Mouse (Mus musculus): Measurements from ENCODE around the gene Muc13. TPM values are rescaled to one million over a fixed set of nuclear protein-coding genes. Genes with fewer than 3 reads are reported as not detected.
A peak's percentile ranks its signal among the peaks of the same experiment; 100 is the strongest.

Muc13 gene
- polyA plus RNA-seq, 1 experiment from 2014 or later: 0.24 TPM

- no peak overlapping the region for H3K27ac ChIP-seq (ENCODE audit: poor library complexity, severe bottlenecking)
- H3K9me3 ChIP-seq (replicated peaks): no peaks in the 10 kb centered on the region
- no peak overlapping the region for H3K4me3 ChIP-seq
- 84% methylated on average over 4 of the region's 4 CpGs for WGBS
- H3K4me2 ChIP-seq: no peak overlapping the region
- H3K27me3 ChIP-seq (replicated peaks): no peaks in the 10 kb centered on the region
- peaks cover 22% of the 10 kb centered on the region for H3K36me3 ChIP-seq
- no peak for ATAC-seq (ENCODE audit: insufficient number of reproducible peaks, low FRiP score)
- no peak overlapping the region for H3K9ac ChIP-seq
- peaks cover 7% of the 10 kb centered on the region; the same call in 1 of the 2 replicates for H3K4me1 ChIP-seq (replicated peaks)
Measured at GRCm38 (mm10) chr16:33770778-33771454, 22.9 kb upstream of the Muc13 start.

- no peak for ATAC-seq (ENCODE audit: insufficient number of reproducible peaks, low FRiP score)
- WGBS: 60% methylated on average over 5 of the region's 5 CpGs
- no peak overlapping the region for H3K4me3 ChIP-seq
- H3K9ac ChIP-seq: no peak overlapping the region
- peaks cover 9% of the 10 kb centered on the region; the same call in 1 of the 2 replicates for H3K4me1 ChIP-seq (replicated peaks)
- no peaks in the 10 kb centered on the region for H3K27me3 ChIP-seq (replicated peaks)
- no peak overlapping the region for H3K27ac ChIP-seq (ENCODE audit: poor library complexity, severe bottlenecking)
- no peaks in the 10 kb centered on the region for H3K9me3 ChIP-seq (replicated peaks)
- peaks cover 7% of the 10 kb centered on the region; the same call in 1 of the 2 replicates for H3K36me3 ChIP-seq
- no peak overlapping the region for H3K4me2 ChIP-seq
Measured at GRCm38 (mm10) chr16:33772809-33773208, 21.0 kb upstream of the Muc13 start.

GRCm38 (mm10) chr16:33774972-33775371 lies 18.9 kb upstream of the Muc13 start:
- peak; percentile 29; the same call in 1 of the 2 replicates for ATAC-seq (ENCODE audit: insufficient number of reproducible peaks, low FRiP score)
- no peak overlapping the region for H3K9ac ChIP-seq
- no peaks in the 10 kb centered on the region for H3K27me3 ChIP-seq (replicated peaks)
- no peak overlapping the region for H3K4me3 ChIP-seq
- no peak overlapping the region for H3K4me2 ChIP-seq
- WGBS: 65% methylated on average over 3 of the region's 3 CpGs
- peaks cover 9% of the 10 kb centered on the region; the same call in 1 of the 2 replicates for H3K4me1 ChIP-seq (replicated peaks)
- H3K27ac ChIP-seq (ENCODE audit: poor library complexity, severe bottlenecking): no peak overlapping the region
- H3K36me3 ChIP-seq: no peaks in the 10 kb centered on the region
- H3K9me3 ChIP-seq (replicated peaks): no peaks in the 10 kb centered on the region

- H3K4me3 ChIP-seq: no peak overlapping the region
- no peak overlapping the region for H3K4me2 ChIP-seq
- WGBS: 78% methylated on average over 1 of the region's 1 CpGs
- H3K27me3 ChIP-seq (replicated peaks): no peaks in the 10 kb centered on the region
- H3K4me1 ChIP-seq (replicated peaks): peaks cover 9% of the 10 kb centered on the region; the same call in 1 of the 2 replicates
- ATAC-seq (ENCODE audit: insufficient number of reproducible peaks, low FRiP score): no peak
- H3K9ac ChIP-seq: no peak overlapping the region
- no peak overlapping the region for H3K27ac ChIP-seq (ENCODE audit: poor library complexity, severe bottlenecking)
- no peaks in the 10 kb centered on the region for H3K9me3 ChIP-seq (replicated peaks)
- H3K36me3 ChIP-seq: no peaks in the 10 kb centered on the region
Measured at GRCm38 (mm10) chr16:33775733-33776335, 18.0 kb upstream of the Muc13 start.

GRCm38 (mm10) chr16:33776766-33777529 lies 16.9 kb upstream of the Muc13 start:
- peaks cover 9% of the 10 kb centered on the region; the same call in 1 of the 2 replicates for H3K4me1 ChIP-seq (replicated peaks)
- no peaks in the 10 kb centered on the region for H3K27me3 ChIP-seq (replicated peaks)
- H3K4me3 ChIP-seq: no peak overlapping the region
- no peak overlapping the region for H3K27ac ChIP-seq (ENCODE audit: poor library complexity, severe bottlenecking)
- no peaks in the 10 kb centered on the region for H3K9me3 ChIP-seq (replicated peaks)
- H3K4me2 ChIP-seq: no peak overlapping the region
- H3K36me3 ChIP-seq: no peaks in the 10 kb centered on the region
- 75% methylated on average over 7 of the region's 7 CpGs for WGBS
- ATAC-seq (ENCODE audit: insufficient number of reproducible peaks, low FRiP score): no peak
- H3K9ac ChIP-seq: no peak overlapping the region

- 83% methylated on average over 6 of the region's 6 CpGs for WGBS
- Histone ChIP-seq H3K4me1 (replicated peaks) (peaks cover 15% of the 10 kb centered on the region; the same call in 1 of the 2 replicates), H3K9me3 (replicated peaks) (no peaks in the 10 kb centered on the region), H3K27ac (ENCODE audit: poor library complexity, severe bottlenecking) (no peak overlapping the region), H3K4me3 (no peak overlapping the region), H3K27me3 (replicated peaks) (no peaks in the 10 kb centered on the region), H3K36me3 (no peaks in the 10 kb centered on the region), H3K4me2 (no peak overlapping the region), H3K9ac (no peak overlapping the region)
- ATAC-seq (ENCODE audit: insufficient number of reproducible peaks, low FRiP score): no peak
Measured at GRCm38 (mm10) chr16:33777607-33778006, 16.2 kb upstream of the Muc13 start.

GRCm38 (mm10) chr16:33781789-33782728 lies 11.8 kb upstream of the Muc13 start:
- Histone ChIP-seq H3K36me3 (no peaks in the 10 kb centered on the region), H3K27me3 (replicated peaks) (no peaks in the 10 kb centered on the region), H3K4me2 (no peak overlapping the region), H3K4me1 (replicated peaks) (peaks cover 11% of the 10 kb centered on the region), H3K9me3 (replicated peaks) (no peaks in the 10 kb centered on the region), H3K27ac (ENCODE audit: poor library complexity, severe bottlenecking) (no peak overlapping the region), H3K4me3 (no peak overlapping the region), H3K9ac (no peak overlapping the region)
- no peak for ATAC-seq (ENCODE audit: insufficient number of reproducible peaks, low FRiP score)
- 52% methylated on average over 5 of the region's 5 CpGs for WGBS

GRCm38 (mm10) chr16:33782729-33783091 lies 11.1 kb upstream of the Muc13 start:
- Histone ChIP-seq H3K4me2 (no peak overlapping the region), H3K36me3 (no peaks in the 10 kb centered on the region), H3K27ac (ENCODE audit: poor library complexity, severe bottlenecking) (no peak overlapping the region), H3K4me1 (replicated peaks) (peaks cover 15% of the 10 kb centered on the region), H3K4me3 (no peak overlapping the region), H3K9me3 (replicated peaks) (no peaks in the 10 kb centered on the region), H3K9ac (no peak overlapping the region), H3K27me3 (replicated peaks) (no peaks in the 10 kb centered on the region)
- no peak for ATAC-seq (ENCODE audit: insufficient number of reproducible peaks, low FRiP score)
- 83% methylated on average over 1 of the region's 1 CpGs for WGBS

- Histone ChIP-seq H3K9me3 (replicated peaks) (no peaks in the 10 kb centered on the region), H3K27ac (ENCODE audit: poor library complexity, severe bottlenecking) (no peak overlapping the region), H3K36me3 (no peaks in the 10 kb centered on the region), H3K4me3 (no peak overlapping the region), H3K9ac (no peak overlapping the region), H3K4me2 (no peak overlapping the region), H3K27me3 (replicated peaks) (no peaks in the 10 kb centered on the region), H3K4me1 (replicated peaks) (peaks cover 15% of the 10 kb centered on the region)
- ATAC-seq (ENCODE audit: insufficient number of reproducible peaks, low FRiP score): no peak
- WGBS: 77% methylated on average over 1 of the region's 1 CpGs
Measured at GRCm38 (mm10) chr16:33784547-33784946, 9.3 kb upstream of the Muc13 start.

- H3K27ac ChIP-seq (ENCODE audit: poor library complexity, severe bottlenecking): no peak overlapping the region
- no peak overlapping the region for H3K4me3 ChIP-seq
- no peaks in the 10 kb centered on the region for H3K36me3 ChIP-seq
- 58% methylated on average over 8 of the region's 8 CpGs for WGBS
- H3K4me2 ChIP-seq: no peak overlapping the region
- H3K27me3 ChIP-seq (replicated peaks): no peaks in the 10 kb centered on the region
- no peaks in the 10 kb centered on the region for H3K9me3 ChIP-seq (replicated peaks)
- no peak for ATAC-seq (ENCODE audit: insufficient number of reproducible peaks, low FRiP score)
- H3K4me1 ChIP-seq (replicated peaks): peaks cover 15% of the 10 kb centered on the region
- H3K9ac ChIP-seq: no peak overlapping the region
Measured at GRCm38 (mm10) chr16:33785092-33785704, 8.6 kb upstream of the Muc13 start.
